Mouse (Mus musculus) embryo, embryonic 9.5 days (tissue): ENCODE measurements around the gene Ndrg4.

Source experiments
- DNase-seq: peaks from one replicate; pipeline ENCODE4 v3.0.0-alpha.2; 2017; ENCODE audit errors: extremely low spot score

Gene Ndrg4

GRCm38 (mm10) chr8:95716546-95717335 is 40.0 kb downstream of the Ndrg4 start:
- no peak for DNase-seq

- DNase-seq, result no peak
These were observed 50.8 kb downstream of the Ndrg4 start for GRCm38 (mm10) chr8:95727625-95728024.

GRCm38 (mm10) chr8:95738596-95738995 is 61.8 kb downstream of the Ndrg4 start:
- DNase-seq, result no peak

- DNase-seq, result no peak
These were observed 65.0 kb downstream of the Ndrg4 start for GRCm38 (mm10) chr8:95741732-95742131.

- no peak for DNase-seq
These were observed 71.2 kb downstream of the Ndrg4 start for GRCm38 (mm10) chr8:95748028-95748427.

- DNase-seq, result no peak
These were observed 75.1 kb downstream of the Ndrg4 start for GRCm38 (mm10) chr8:95751924-95752323.

GRCm38 (mm10) chr8:95760323-95760722 is 83.5 kb downstream of the Ndrg4 start:
- DNase-seq, result no peak

GRCm38 (mm10) chr8:95764133-95764532 is 87.4 kb downstream of the Ndrg4 start:
- DNase-seq, result no peak
